Mouse (Mus musculus): ENCODE measurements around the gene Spty2d1.

DNA sequence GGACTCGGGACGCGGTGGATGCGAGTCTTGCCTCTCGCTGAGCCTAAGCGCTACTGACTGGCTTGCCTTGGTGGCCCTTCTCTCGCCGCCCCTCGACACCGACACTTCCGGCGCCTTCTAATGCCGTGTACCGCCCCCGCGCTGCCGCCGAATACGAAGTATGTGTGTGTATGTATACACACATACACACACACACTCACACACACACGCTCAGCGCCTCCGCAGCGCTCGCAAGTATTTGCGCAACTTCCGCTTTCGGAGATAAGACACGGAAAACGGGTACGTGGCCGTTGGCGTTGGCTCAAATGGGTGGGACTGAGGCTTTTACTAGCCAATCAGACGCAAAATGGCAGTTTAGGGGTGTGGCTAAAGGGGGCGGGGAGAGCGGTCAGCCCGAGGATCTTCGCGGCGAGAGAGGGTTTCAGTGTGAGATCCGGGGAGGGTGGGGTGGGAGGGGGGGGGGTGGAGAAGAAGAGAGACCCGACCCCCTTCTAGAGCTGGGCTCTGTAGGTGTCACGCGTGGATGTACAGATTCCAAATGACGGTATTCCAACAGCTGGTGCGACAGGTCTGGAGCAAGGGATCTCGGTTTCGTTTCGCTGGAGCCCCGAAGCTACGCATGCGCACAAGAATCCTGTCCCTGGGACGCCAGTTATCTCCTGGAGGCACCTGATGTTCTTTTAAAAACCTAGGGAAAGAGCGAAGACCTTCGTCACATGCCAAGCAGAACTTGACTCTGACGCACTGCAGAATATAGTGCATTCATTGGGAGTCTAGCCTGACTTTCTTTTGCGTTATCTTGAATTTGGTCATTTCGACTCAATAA lies at the start of gene Spty2d1:
- TF ChIP-seq EP300 (IDR thresholded peaks at IDR 0.05) (peak; percentile 98), CTCF (IDR thresholded peaks at IDR 0.05) (no peak; the same call in 1 of the 2 replicates)

Measured in lung, postnatal 0 days (tissue).